Mouse (Mus musculus) embryonic facial prominence, embryonic 14.5 days (tissue): ENCODE measurements around the gene Crtc1. TPM values are rescaled to one million over a fixed set of nuclear protein-coding genes. Genes with fewer than 3 reads are reported as not detected.

Experiments used
- ATAC-seq: fragments of 200-750 bp; cut with Nextera tagmentation; 2 replicates; pipeline ENCODE4 v1.8.0; 2017; ENCODE audit warnings: low read depth, moderate number of reproducible peaks, moderate TSS enrichment
- DNase-seq: peaks from one replicate; pipeline ENCODE4 v3.0.0-alpha.2; 2015; ENCODE audit warnings: low spot score
- H3K27ac ChIP-seq: fragments of 300-500 bp; sonication (generic); replicated peaks from 2 replicates; pipeline ENCODE4 v1.5.1; 2014; ENCODE audit warnings: low read depth, mild to moderate bottlenecking, low read length, moderate library complexity
- H3K27me3 ChIP-seq: fragments of 300-500 bp; sonication (generic); replicated peaks from 2 replicates; pipeline ENCODE4 v1.6.1; 2014; ENCODE audit warnings: low read length; ENCODE audit not compliant: control insufficient read depth, insufficient read depth
- H3K36me3 ChIP-seq: fragments of 300-500 bp; sonication (generic); 2 replicates; pipeline ENCODE4 v1.6.1; 2014; ENCODE audit warnings: low read length, mixed read lengths; ENCODE audit not compliant: control insufficient read depth, insufficient read depth
- H3K4me1 ChIP-seq: fragments of 300-500 bp; sonication (generic); 2 replicates; pipeline ENCODE4 v1.6.1; 2014; ENCODE audit warnings: antibody characterized with exemption, low read length; ENCODE audit not compliant: control insufficient read depth, insufficient read depth
- H3K4me2 ChIP-seq: fragments of 300-500 bp; sonication (generic); 2 replicates; pipeline ENCODE4 v1.6.1; 2014; ENCODE audit warnings: low read depth, mild to moderate bottlenecking, low read length, moderate library complexity, mixed read lengths
- H3K4me3 ChIP-seq: fragments of 300-500 bp; sonication (generic); 2 replicates; pipeline ENCODE4 v1.5.1; 2014; ENCODE audit warnings: low read depth, mild to moderate bottlenecking, low read length
- H3K9ac ChIP-seq: fragments of 300-500 bp; sonication (generic); 2 replicates; pipeline ENCODE4 v1.6.1; 2014; ENCODE audit warnings: low read depth, mild to moderate bottlenecking, low read length, moderate library complexity, mixed read lengths
- H3K9me3 ChIP-seq: fragments of 300-500 bp; sonication (generic); 2 replicates; pipeline ENCODE4 v1.6.1; 2016; ENCODE audit warnings: low read length; ENCODE audit not compliant: control insufficient read depth
- WGBS: fragments of 180-500 bp; shearing (Covaris S2); extraction: QIAGEN DNeasy Blood & Tissue Kit; methylation state at CpG from one replicate; pipeline ENCODE4 v1.1.7; 2014; 5-methylcytosine and 5-hydroxymethylcytosine counted together
- polyA plus RNA-seq: library from polyadenylated mRNA; unstranded; fragments of >200 nt; fragmentation: Nextera tagmentation; extraction: Ambion mirVana; gene quantifications from 2 replicates; pipeline ENCODE4 v1.2.1, GENCODE M21; 2014

The Crtc1 gene
- polyA plus RNA-seq = 19.3 and 22.1 TPM in 2 replicates

DNA sequence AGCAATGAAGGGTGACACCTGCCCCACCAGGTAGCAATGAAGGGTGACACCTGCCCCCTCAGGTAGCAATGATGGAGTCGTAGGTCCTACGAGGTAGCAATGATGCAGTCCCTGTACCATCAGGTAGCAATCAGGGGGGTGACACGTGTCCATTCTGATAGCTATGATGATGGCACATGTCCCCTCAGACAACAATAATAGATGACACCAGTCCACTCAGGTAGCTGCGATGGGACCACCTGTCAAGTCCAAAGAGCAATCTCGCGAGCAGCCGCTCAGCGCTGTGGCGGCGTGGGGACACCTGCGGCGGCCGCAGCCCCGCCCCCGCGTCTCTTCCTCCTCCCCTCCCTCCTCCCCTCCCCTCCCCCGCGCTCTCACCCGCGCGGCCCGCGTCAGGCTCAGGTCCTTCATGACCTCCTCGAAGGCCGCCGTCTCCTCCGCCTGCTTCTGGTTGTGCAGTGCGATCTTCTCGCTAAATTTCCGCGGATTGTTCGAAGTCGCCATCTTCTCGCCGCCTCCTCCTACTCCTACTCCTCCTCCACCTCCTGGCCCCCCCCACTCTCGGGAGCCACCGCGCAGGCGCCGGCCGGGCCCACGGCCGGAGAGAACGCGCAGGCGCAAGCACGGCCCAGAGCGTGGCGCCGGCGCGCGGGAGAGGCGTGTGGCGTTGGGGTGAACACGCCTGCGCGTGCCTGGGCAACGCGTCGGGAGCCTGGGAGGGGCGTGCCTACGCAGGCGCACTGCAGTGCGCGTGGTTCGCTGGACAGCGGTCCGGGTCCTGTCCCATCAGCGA, at the start of gene Crtc1:
Gene Crtc1, minus strand, starts transcription at position 525 of the 793 bp plus-strand sequence.
- Histone ChIP-seq H3K36me3 (0 out of 2 replicates have a peak, but pooled peaks cover 4% of the 10 kb centered on the region), H3K4me3 (peak within 1 kb of the TSS; percentile 73), H3K27ac (peak within 1 kb of the TSS; percentile 74; the same call in 1 of the 2 replicates), H3K4me1 (peaks cover 12% of the 10 kb centered on the region), H3K9ac (peak within 1 kb of the TSS; percentile 73), H3K9me3 (no peaks in the 10 kb centered on the region), H3K4me2 (peak within 1 kb of the TSS; percentile 90), H3K27me3 (no peaks in the 10 kb centered on the region)
- ATAC-seq (peak; percentile 98), DNase-seq (peak; percentile 97)
- under 1% methylated on average over 35 of the region's 70 CpGs for WGBS

DNA sequence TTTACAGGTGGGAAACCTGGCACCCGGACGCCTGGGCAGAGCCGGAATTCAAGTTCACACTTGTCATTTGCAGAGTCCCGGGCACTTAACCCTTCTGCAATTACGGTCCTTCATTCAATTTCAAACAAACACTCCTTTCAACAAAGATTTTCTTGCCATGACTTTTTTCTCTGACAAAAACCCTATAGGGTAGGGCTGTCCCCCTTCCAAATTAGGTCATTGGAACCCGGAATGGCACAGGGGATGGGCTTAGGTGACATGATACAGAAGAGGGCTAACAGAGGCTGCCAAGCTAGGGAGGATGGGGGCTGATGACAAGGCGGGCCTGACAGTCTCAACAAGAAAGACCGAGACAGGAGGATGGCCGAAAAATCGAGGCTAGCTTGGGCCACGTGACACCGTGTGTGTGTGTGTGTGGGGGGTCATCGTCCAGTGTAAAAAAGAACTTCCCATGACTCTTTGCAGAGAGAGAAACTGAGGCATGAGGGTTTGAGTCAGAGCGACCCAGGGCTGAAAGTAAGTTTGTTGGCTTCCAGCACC, 49.6 kb upstream of the Crtc1 start:
- Histone ChIP-seq H3K9me3 (no peaks in the 10 kb centered on the region), H3K4me1 (peaks cover 50% of the 10 kb centered on the region), H3K27ac (no peak overlapping the region; the same call in 1 of the 2 replicates), H3K4me3 (peak overlapping the region; percentile 33), H3K27me3 (peaks cover 83% of the 10 kb centered on the region), H3K9ac (peak overlapping the region; percentile 52), H3K36me3 (no peaks in the 10 kb centered on the region), H3K4me2 (peak overlapping the region; percentile 69)
- DNase-seq (no peak), ATAC-seq (no peak)
- 4% methylated on average over 13 of the region's 14 CpGs for WGBS

DNA sequence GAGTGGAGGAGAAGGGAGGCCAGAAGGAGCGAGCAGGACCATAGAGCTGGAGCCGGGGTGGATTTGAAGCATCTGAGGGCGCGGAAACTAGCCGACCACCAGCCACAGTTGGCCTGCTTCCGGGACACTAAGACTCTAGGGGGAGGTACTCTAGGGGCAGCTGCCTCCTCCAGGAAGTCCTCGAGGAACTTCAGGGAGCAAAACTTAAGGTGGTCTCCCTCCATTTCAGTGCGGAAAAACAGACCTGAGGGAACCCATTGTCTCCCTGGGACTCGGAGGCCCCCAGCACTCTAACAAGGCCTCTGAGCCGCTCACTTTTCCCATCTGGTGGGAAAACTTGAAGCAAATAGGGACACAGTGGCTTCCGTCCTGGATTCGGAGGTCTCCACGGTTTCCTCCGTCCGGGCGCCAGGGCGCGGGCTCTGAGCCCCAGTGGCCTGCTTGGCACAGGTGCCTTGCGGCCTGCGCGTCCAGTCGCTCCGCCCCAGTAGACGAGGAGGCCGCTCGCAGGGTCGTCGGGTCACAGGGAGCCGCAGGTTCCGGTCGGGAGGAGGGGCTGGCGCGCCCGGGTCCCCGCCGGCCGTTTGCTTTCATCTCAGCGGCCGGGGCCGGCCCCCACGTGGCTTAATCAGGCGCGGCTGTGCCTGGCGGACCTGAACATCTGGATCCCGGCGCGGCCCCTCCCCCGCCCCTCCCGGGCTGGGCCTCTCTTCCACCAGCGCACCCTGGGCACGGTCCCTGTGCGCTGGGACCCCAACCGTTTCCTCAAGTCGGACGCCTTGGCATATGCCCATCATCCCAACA, 48.8 kb upstream of the Crtc1 start:
- Histone ChIP-seq H3K36me3 (no peaks in the 10 kb centered on the region), H3K4me1 (peaks cover 50% of the 10 kb centered on the region), H3K27ac (no peak overlapping the region; the same call in 1 of the 2 replicates), H3K9ac (0 out of 2 replicates have a peak overlapping the region, but pooled peaks have one; percentile 31), H3K9me3 (no peaks in the 10 kb centered on the region), H3K4me2 (peak overlapping the region; percentile 69), H3K27me3 (peaks cover 75% of the 10 kb centered on the region), H3K4me3 (peak overlapping the region; percentile 33)
- WGBS = 5% methylated on average over 41 of the region's 55 CpGs
- ATAC-seq (no peak), DNase-seq (no peak)

DNA sequence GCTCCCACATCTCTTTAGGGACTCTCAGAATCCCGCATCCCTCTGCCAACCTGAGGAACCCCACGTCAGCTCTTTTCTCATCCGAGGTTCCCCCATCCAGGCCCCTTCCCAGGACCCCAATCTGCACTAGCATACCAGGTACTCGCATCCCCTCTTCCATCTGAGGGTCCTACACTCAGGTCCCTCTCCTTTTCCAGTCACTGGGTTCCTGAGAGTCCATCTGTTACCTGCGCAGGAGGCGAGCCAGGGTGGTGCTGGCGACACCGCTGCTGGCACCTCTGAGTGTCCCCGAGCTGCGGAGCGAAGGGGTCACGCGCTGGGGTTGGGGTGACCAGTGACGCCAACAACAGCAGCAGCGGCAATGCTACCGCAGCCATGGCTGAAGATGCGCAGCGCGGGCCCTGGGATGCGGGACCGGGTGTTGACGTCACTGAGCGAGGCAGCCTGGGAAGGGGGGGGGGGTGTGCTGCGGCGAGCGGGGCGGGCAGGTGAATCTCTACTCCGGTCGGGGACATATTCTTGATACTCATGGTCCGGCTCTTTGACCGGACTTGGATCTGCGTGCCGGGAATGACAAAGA, 47.7 kb upstream of the Crtc1 start, which contains the start of gene Tmem59l:
Gene Tmem59l, minus strand, starts transcription at position 418 of the 580 bp plus-strand sequence.
- no peak for DNase-seq
- Histone ChIP-seq H3K4me3 (peak within 1 kb of the TSS; percentile 33), H3K9ac (peak within 1 kb of the TSS; percentile 60), H3K4me1 (peaks cover 44% of the 10 kb centered on the region), H3K27ac (no peak within 1 kb of the TSS; the same call in 1 of the 2 replicates), H3K4me2 (peak within 1 kb of the TSS; percentile 69), H3K36me3 (no peaks in the 10 kb centered on the region), H3K27me3 (peaks cover 64% of the 10 kb centered on the region), H3K9me3 (no peaks in the 10 kb centered on the region)
- WGBS = 5% methylated on average over 31 of the region's 33 CpGs
- ATAC-seq = no peak

DNA sequence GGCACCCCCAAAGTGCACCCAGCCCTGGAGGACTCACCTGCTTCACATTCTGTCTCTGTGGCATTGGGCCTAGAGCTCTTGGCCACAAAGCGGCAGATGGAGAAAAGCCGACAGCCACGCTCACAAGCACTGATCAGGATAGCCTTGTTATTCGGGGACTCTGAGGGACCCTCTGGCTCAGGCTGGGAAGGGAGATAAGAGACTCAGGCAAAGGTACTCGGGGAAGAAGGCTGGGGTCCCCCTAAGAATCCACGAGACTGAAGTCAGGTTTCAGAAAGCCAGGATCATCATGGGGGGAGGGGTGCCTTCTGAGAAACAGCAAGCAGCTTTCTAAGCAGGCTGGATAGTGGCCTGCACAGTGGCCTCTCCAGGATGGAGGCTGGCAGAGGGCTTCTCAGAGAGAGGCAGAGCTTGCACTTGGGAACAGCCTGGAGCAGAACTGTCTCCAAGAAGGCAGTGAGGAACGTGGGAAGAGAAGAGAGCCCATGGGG, 46.9 kb upstream of the Crtc1 start:
- Histone ChIP-seq H3K4me1 (peaks cover 37% of the 10 kb centered on the region), H3K9me3 (no peaks in the 10 kb centered on the region)

DNA sequence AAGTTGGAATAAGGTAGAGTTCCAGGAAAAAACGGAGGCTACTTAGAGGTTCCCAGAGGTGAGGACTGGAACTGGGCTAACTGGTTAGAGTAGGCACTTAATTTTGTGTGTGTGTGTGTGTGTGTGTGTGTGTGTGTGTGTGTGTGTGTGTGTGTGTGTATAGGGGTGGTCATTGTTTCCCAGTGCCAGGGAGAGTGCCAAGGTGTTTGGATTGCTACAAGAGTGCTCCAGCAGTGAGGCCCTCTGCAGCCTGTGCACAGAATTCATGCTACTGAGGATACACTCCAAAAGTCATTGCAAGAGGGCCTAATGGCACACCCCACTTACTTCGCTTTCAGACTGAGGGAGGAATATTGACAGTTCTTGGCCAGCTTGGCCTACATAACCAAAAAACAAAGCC, 43.6 kb upstream of the Crtc1 start:
- DNase-seq (no peak), ATAC-seq (no peak)
- no peak overlapping the region for H3K9ac ChIP-seq
- H3K27ac ChIP-seq = no peak overlapping the region
- peaks cover 23% of the 10 kb centered on the region for H3K27me3 ChIP-seq
- H3K36me3 ChIP-seq = no peaks in the 10 kb centered on the region
- 59% methylated on average over 2 of the region's 2 CpGs for WGBS
- no peak overlapping the region for H3K4me3 ChIP-seq
- peaks cover 7% of the 10 kb centered on the region; the same call in 1 of the 2 replicates for H3K4me1 ChIP-seq
- H3K9me3 ChIP-seq = no peaks in the 10 kb centered on the region
- no peak overlapping the region for H3K4me2 ChIP-seq

More for the DNA sequence above, 46.9 kb upstream of the Crtc1 start:
- 0 out of 2 replicates have a peak overlapping the region, but pooled peaks have one; percentile 60 for H3K9ac ChIP-seq
- peaks cover 56% of the 10 kb centered on the region for H3K27me3 ChIP-seq
- no peaks in the 10 kb centered on the region for H3K36me3 ChIP-seq
- 0 out of 2 replicates have a peak overlapping the region, but pooled peaks have one; percentile 55 for H3K4me2 ChIP-seq
- 44% methylated on average over 7 of the region's 7 CpGs for WGBS
- no peak overlapping the region for H3K27ac ChIP-seq
- no peak for DNase-seq
- no peak overlapping the region for H3K4me3 ChIP-seq
- no peak for ATAC-seq

DNA sequence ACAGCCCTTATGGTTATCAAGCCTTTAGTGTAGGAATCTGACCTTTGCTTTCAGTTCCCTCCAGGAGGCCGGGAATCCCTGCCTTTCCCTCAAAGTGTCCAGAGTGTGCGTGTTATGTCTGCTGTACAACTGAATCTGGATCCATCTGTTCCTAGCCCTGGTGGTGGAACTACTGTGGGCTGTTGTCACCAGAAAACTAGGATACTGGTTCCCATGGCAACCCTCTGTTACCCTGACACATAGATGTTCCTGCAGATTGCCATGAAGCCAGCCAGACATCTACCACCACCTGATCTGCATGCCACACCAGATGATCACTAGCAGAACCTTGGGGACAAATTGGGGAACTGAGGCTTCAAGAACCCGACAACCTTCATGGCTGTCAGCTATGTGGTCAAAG, 42.5 kb upstream of the Crtc1 start:
- no peak overlapping the region for H3K9ac ChIP-seq
- no peaks in the 10 kb centered on the region for H3K9me3 ChIP-seq
- ATAC-seq (no peak), DNase-seq (no peak)
- no peaks in the 10 kb centered on the region for H3K36me3 ChIP-seq
- H3K4me2 ChIP-seq = no peak overlapping the region
- 77% methylated on average over 3 of the region's 3 CpGs for WGBS
- peaks cover 16% of the 10 kb centered on the region; the same call in 1 of the 2 replicates for H3K27me3 ChIP-seq
- H3K4me3 ChIP-seq = no peak overlapping the region
- H3K27ac ChIP-seq = no peak overlapping the region
- no peaks in the 10 kb centered on the region; the same call in 1 of the 2 replicates for H3K4me1 ChIP-seq
